Mouse (Mus musculus): ENCODE results near the gene Rere. TPM values are rescaled to one million over a fixed set of nuclear protein-coding genes. Genes with fewer than 3 reads are reported as not detected.
A peak's percentile ranks its signal among the peaks of the same experiment; 100 is the strongest.

The Rere gene
- polyA plus RNA-seq, 2 experiments: 28.5 to 43.3 TPM

- H3K27me3 ChIP-seq (ENCODE audit: control insufficient read depth, insufficient read depth, low read length): no peaks in the 10 kb centered on the region
- TF ChIP-seq POLR2A (IDR thresholded peaks at IDR 0.05; ENCODE audit: borderline replicate concordance, extremely low read depth, insufficient read depth, insufficient read length): no peak
- 24% methylated on average over 13 of the region's 13 CpGs for WGBS
- H3K9me3 ChIP-seq (ENCODE audit: control insufficient read depth, low read length): no peaks in the 10 kb centered on the region
- H3K4me2 ChIP-seq (replicated peaks; ENCODE audit: low read depth, low read length, severe bottlenecking): no peak overlapping the region
- H3K36me3 ChIP-seq (ENCODE audit: control insufficient read depth, insufficient read depth, low read length): no peaks in the 10 kb centered on the region
- ATAC-seq (ENCODE audit: low FRiP score, low read depth) (no peak), DNase-seq (ENCODE audit: low spot score) (peak; percentile 27)
- H3K9ac ChIP-seq (ENCODE audit: low read depth, low read length, severe bottlenecking): peak overlapping the region; percentile 13; the same call in 1 of the 2 replicates
- H3K4me3 ChIP-seq (replicated peaks; ENCODE audit: low read length): no peak overlapping the region
- H3K27ac ChIP-seq (replicated peaks; ENCODE audit: low read depth, low read length): peak overlapping the region; percentile 68
- peaks cover 63% of the 10 kb centered on the region for H3K4me1 ChIP-seq (ENCODE audit: control insufficient read depth, insufficient read depth, low read length)
Measured at GRCm38 (mm10) chr4:150396826-150397620, 115.6 kb downstream of the Rere start.

GRCm38 (mm10) chr4:150399032-150399431 is 117.6 kb downstream of the Rere start:
- Histone ChIP-seq H3K27me3 (ENCODE audit: control insufficient read depth, insufficient read depth, low read length) (no peaks in the 10 kb centered on the region), H3K36me3 (ENCODE audit: control insufficient read depth, insufficient read depth, low read length) (no peaks in the 10 kb centered on the region), H3K27ac (replicated peaks; ENCODE audit: low read depth, low read length) (no peak overlapping the region), H3K4me3 (replicated peaks; ENCODE audit: low read length) (no peak overlapping the region), H3K9ac (ENCODE audit: low read depth, low read length, severe bottlenecking) (no peak overlapping the region), H3K9me3 (ENCODE audit: control insufficient read depth, low read length) (no peaks in the 10 kb centered on the region), H3K4me1 (ENCODE audit: control insufficient read depth, insufficient read depth, low read length) (peaks cover 68% of the 10 kb centered on the region), H3K4me2 (replicated peaks; ENCODE audit: low read depth, low read length, severe bottlenecking) (no peak overlapping the region)
- DNase-seq (ENCODE audit: low spot score) (no peak), ATAC-seq (ENCODE audit: low FRiP score, low read depth) (no peak)
- 45% methylated on average over 2 of the region's 2 CpGs for WGBS
- no peak for TF ChIP-seq POLR2A (IDR thresholded peaks at IDR 0.05; ENCODE audit: borderline replicate concordance, extremely low read depth, insufficient read depth, insufficient read length)

GRCm38 (mm10) chr4:150401830-150402607 is 120.6 kb downstream of the Rere start:
- no peak overlapping the region for H3K4me2 ChIP-seq (replicated peaks; ENCODE audit: low read depth, low read length, severe bottlenecking)
- no peak for ATAC-seq (ENCODE audit: low FRiP score, low read depth)
- no peak for TF ChIP-seq POLR2A (IDR thresholded peaks at IDR 0.05; ENCODE audit: borderline replicate concordance, extremely low read depth, insufficient read depth, insufficient read length)
- H3K27me3 ChIP-seq (ENCODE audit: control insufficient read depth, insufficient read depth, low read length): no peaks in the 10 kb centered on the region
- peaks cover 7% of the 10 kb centered on the region for H3K36me3 ChIP-seq (ENCODE audit: control insufficient read depth, insufficient read depth, low read length)
- H3K9me3 ChIP-seq (ENCODE audit: control insufficient read depth, low read length): no peaks in the 10 kb centered on the region
- no peak for DNase-seq (ENCODE audit: low spot score)
- H3K4me3 ChIP-seq (replicated peaks; ENCODE audit: low read length): no peak overlapping the region
- no peak overlapping the region for H3K9ac ChIP-seq (ENCODE audit: low read depth, low read length, severe bottlenecking)
- 0 out of 2 replicates have a peak overlapping the region, but pooled peaks have one; percentile 1 for H3K27ac ChIP-seq (replicated peaks; ENCODE audit: low read depth, low read length)
- H3K4me1 ChIP-seq (ENCODE audit: control insufficient read depth, insufficient read depth, low read length): peaks cover 54% of the 10 kb centered on the region
- WGBS: 62% methylated on average over 13 of the region's 13 CpGs

GRCm38 (mm10) chr4:150402608-150402985 is 121.2 kb downstream of the Rere start:
- peaks cover 49% of the 10 kb centered on the region for H3K4me1 ChIP-seq (ENCODE audit: control insufficient read depth, insufficient read depth, low read length)
- H3K9me3 ChIP-seq (ENCODE audit: control insufficient read depth, low read length): no peaks in the 10 kb centered on the region
- no peak overlapping the region for H3K4me2 ChIP-seq (replicated peaks; ENCODE audit: low read depth, low read length, severe bottlenecking)
- H3K27me3 ChIP-seq (ENCODE audit: control insufficient read depth, insufficient read depth, low read length): no peaks in the 10 kb centered on the region
- TF ChIP-seq POLR2A (IDR thresholded peaks at IDR 0.05; ENCODE audit: borderline replicate concordance, extremely low read depth, insufficient read depth, insufficient read length): no peak
- peaks cover 13% of the 10 kb centered on the region for H3K36me3 ChIP-seq (ENCODE audit: control insufficient read depth, insufficient read depth, low read length)
- no peak overlapping the region for H3K27ac ChIP-seq (replicated peaks; ENCODE audit: low read depth, low read length)
- H3K4me3 ChIP-seq (replicated peaks; ENCODE audit: low read length): no peak overlapping the region
- ATAC-seq (ENCODE audit: low FRiP score, low read depth): no peak
- DNase-seq (ENCODE audit: low spot score): no peak
- WGBS: 68% methylated on average over 4 of the region's 4 CpGs
- H3K9ac ChIP-seq (ENCODE audit: low read depth, low read length, severe bottlenecking): no peak overlapping the region

- no peak for TF ChIP-seq POLR2A (IDR thresholded peaks at IDR 0.05; ENCODE audit: borderline replicate concordance, extremely low read depth, insufficient read depth, insufficient read length)
- no peak overlapping the region for H3K4me3 ChIP-seq (replicated peaks; ENCODE audit: low read length)
- no peak for ATAC-seq (ENCODE audit: low FRiP score, low read depth)
- H3K27me3 ChIP-seq (ENCODE audit: control insufficient read depth, insufficient read depth, low read length): no peaks in the 10 kb centered on the region
- H3K36me3 ChIP-seq (ENCODE audit: control insufficient read depth, insufficient read depth, low read length): peaks cover 13% of the 10 kb centered on the region
- peaks cover 37% of the 10 kb centered on the region for H3K4me1 ChIP-seq (ENCODE audit: control insufficient read depth, insufficient read depth, low read length)
- H3K9me3 ChIP-seq (ENCODE audit: control insufficient read depth, low read length): no peaks in the 10 kb centered on the region
- 49% methylated on average over 11 of the region's 11 CpGs for WGBS
- H3K9ac ChIP-seq (ENCODE audit: low read depth, low read length, severe bottlenecking): no peak overlapping the region
- no peak overlapping the region for H3K4me2 ChIP-seq (replicated peaks; ENCODE audit: low read depth, low read length, severe bottlenecking)
- no peak for DNase-seq (ENCODE audit: low spot score)
- no peak overlapping the region for H3K27ac ChIP-seq (replicated peaks; ENCODE audit: low read depth, low read length)
Measured at GRCm38 (mm10) chr4:150403941-150404340, 122.5 kb downstream of the Rere start.
